Mouse (Mus musculus): ENCODE measurements around the gene Lin37.

Gene Lin37

DNA sequence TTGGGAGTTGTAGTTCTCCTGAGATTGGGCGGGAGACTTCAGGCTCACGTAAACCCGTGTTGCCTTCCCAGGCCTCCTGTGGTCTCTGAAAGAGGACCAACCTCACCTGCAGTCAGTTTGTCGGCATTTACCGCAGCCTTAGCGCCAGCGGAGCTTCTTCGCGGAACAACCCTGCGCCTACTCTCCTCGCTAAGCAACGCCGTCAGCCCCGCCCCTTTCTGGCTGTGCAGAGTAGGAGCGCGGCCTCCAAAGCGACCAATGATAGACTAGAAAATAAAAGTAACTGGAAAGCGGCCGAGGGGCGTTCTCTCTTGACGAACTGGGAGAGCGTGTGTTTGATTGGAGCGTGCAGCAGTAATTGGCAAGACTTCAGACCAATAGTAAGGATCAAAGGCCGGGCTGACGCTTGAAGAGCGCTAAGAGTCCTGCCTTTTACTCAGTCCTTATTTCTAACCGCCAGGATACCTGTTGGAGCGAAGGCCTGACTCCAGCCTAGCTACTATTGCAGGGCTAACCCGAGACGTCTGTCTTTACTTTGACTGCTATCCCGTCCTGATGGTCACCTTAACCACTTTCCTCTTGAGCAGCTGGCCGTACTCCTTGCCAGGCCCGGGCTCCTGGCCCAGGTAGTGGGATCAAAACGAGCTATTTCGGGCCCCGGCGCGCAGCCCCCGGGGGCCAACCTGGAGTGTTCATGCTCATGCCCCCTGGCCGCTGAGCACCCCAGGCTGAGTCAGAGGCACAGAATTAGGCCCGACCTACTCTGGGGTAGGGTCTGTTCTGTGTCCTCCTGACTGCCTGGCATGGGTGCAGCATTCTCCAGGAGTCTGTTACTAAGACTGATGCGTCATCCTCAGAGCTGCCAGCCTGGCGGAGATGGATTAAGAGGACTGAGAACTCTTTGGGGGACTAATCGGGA is 7.3 kb downstream of the Lin37 start, which contains the start of the genes Hspb6 and Proser3:
Gene Hspb6, plus strand, starts transcription at position 77 of the 919 bp plus-strand sequence.
Gene Proser3, minus strand, starts transcription at position 198 of the 919 bp plus-strand sequence.
- DNase-seq (ENCODE audit: inconsistent ontology term), result peak; percentile 97

- no peak for DNase-seq (ENCODE audit: inconsistent ontology term)
Measured at GRCm38 (mm10) chr7:30551445-30552101, 8.1 kb downstream of the Lin37 start.

GRCm38 (mm10) chr7:30550603-30551002 is 9.0 kb downstream of the Lin37 start:
- no peak for DNase-seq (ENCODE audit: inconsistent ontology term)

GRCm38 (mm10) chr7:30549880-30550279 is 9.8 kb downstream of the Lin37 start:
- no peak for DNase-seq (ENCODE audit: inconsistent ontology term)

DNA sequence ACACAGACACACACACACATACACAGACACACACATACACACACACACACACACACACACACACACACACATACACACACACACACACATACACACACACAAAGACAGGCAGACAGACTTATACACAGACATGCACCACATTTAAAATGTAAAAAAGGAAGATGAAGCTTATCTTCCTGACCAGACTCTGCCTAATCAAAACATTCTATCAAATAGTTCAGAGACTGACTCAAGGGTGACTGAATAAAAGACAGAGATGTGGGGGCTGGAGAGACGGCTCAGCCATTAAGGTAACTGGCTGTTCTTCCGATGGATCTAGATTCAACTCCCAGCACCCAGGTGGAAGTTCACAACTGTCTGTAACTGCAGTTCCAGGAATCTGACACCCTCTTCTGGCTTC is 15.3 kb downstream of the Lin37 start:
- DNase-seq (ENCODE audit: inconsistent ontology term), result no peak

DNA sequence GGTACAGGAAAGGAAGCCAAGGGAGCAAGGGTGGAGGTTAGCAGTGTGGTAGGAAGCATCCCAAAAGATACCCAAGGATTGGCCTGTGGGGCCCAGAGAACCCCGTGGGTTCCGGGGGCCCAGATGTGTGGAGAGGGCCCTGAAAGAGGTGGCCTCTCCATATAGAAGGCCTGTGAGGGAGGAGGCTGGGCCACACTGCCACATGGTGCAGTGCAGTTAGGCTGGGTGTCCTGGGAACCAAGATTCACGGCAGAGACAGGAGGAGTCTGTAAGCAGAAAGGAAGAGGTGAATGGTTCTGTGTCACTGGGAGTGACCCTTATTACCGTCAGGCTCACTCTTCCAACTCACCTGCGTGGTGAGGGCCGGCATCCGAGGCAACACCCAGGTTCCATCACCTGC is 19.1 kb downstream of the Lin37 start:
- DNase-seq (ENCODE audit: inconsistent ontology term), result no peak

- DNase-seq (ENCODE audit: inconsistent ontology term), result peak; percentile 99
Measured at GRCm38 (mm10) chr7:30534633-30535577, 24.7 kb downstream of the Lin37 start, which contains the start of gene Arhgap33. Gene Arhgap33, minus strand, starts transcription at chr7:30535060.

DNA sequence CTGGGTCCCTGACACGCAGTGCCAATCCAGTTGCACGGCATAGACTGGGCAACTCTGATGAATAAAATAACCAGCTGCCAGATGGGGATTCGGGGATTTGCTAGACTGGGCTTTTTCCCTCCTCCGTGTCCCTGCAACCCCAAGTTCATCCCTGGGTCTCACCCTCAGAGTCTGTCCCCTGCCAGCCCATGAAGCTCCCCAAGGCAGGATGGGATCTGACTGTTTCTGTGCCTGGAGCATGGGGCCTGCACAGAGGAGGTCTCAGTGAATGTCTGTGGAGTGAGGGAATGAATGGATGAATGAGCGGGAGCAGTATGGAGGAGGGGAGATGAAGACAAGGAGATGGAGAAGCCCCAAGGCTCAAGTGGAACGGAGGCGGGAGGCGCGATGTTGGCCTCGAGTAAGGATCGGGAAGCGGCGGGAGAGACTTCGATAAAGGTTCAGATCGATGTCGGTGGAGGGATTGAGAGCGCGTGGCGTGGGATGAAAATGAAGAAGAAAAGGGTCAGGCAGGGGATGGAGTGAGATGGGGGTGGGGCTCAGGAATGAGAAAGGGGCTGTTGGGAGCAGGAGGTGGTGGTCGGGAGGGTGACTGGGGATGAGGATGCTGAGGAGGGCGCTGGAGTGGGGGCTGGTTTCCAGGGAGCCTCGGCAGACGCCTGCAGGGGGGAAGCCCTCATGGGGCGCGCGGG is 25.6 kb downstream of the Lin37 start:
- DNase-seq (ENCODE audit: inconsistent ontology term), result no peak

DNA sequence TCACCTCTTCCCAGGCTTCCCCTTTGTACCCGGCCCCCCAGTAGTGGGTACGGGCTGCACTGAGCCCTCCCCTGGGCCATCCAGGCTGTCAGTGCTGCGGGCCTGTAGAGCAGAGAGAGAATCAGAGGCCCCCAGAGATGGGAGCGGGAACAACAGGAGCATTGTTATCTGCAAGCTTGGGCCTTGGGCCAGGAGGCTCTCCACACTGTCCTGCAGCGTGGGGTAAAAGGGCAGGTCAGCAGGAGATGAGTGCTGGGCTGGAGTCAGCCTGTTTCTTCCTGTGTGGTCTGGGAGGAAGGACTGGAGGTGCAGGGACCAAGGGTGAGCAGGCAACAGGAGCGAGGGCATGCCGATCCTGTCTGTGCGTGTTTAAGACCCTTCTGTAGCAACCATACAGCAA is 26.7 kb downstream of the Lin37 start:
- peak; percentile 57 for DNase-seq (ENCODE audit: inconsistent ontology term)

- DNase-seq (ENCODE audit: inconsistent ontology term), result no peak
Measured at GRCm38 (mm10) chr7:30531291-30531815, 28.3 kb downstream of the Lin37 start.

DNA sequence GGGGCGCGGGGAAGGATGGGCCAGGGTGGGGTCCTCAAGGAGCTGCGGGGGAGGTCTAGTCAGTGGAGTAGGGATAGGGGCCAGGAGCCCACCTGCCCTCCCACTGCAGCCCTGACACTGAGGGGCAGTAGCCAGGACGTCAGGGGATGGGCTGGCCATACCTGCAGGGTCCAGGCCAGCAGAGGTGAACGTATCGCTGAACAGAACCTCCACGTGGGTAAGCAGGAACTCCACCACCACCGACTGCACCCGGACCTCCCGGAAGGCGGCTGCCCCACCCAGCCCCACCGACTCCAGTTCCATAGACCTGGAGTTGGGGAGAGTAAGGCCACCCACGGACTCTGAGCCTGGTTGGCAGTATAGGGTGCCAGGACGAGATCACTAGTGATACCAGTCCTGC is 32.7 kb downstream of the Lin37 start:
- DNase-seq (ENCODE audit: inconsistent ontology term), result no peak

GRCm38 (mm10) chr7:30526399-30526798 is 33.2 kb downstream of the Lin37 start:
- no peak for DNase-seq (ENCODE audit: inconsistent ontology term)

GRCm38 (mm10) chr7:30525954-30526353 is 33.7 kb downstream of the Lin37 start:
- DNase-seq (ENCODE audit: inconsistent ontology term), result no peak

DNA sequence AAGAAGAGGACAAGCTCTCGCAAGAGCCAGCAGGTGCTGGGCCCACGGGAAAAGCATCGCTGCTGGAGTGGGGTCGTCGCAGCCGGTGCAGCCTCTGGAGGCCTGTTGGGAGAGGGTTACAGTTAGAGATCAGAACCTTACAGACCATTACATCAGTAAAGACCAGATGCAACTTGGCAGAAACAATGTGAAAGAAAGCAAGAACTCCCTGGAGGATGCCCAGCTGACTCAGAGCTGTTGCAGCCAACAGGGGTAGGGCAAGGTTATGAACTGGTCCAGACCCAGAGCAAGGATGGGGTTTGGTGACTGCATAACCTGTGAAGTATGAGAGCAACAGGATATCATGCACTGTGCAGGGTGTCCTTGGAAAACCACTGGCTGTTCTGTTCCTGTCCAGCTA is 35.2 kb downstream of the Lin37 start:
- no peak for DNase-seq (ENCODE audit: inconsistent ontology term)

- DNase-seq (ENCODE audit: inconsistent ontology term), result no peak
Measured at GRCm38 (mm10) chr7:30522871-30523270, 36.8 kb downstream of the Lin37 start.

GRCm38 (mm10) chr7:30520856-30521255 is 38.8 kb downstream of the Lin37 start:
- no peak for DNase-seq (ENCODE audit: inconsistent ontology term)

DNA sequence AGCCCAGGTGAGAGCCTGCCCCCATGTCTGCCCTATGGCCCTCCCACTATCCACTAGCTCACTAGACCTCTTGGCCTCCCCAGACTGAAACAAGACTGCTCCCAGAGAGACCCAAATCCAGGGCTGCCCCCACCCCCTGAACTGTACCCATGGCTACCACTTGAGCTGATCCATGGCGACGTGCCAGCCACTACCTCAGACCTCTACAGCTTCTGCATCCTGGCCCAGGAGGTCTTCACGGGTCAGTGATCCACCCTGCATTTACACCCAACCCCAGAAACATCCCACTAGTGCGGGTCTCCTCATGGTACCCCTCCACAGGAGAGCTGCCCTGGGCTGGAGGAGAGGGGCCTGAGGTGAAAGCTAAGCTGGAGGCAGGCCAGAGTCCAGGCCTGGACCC is 39.2 kb downstream of the Lin37 start:
- DNase-seq (ENCODE audit: inconsistent ontology term), result no peak

DNA sequence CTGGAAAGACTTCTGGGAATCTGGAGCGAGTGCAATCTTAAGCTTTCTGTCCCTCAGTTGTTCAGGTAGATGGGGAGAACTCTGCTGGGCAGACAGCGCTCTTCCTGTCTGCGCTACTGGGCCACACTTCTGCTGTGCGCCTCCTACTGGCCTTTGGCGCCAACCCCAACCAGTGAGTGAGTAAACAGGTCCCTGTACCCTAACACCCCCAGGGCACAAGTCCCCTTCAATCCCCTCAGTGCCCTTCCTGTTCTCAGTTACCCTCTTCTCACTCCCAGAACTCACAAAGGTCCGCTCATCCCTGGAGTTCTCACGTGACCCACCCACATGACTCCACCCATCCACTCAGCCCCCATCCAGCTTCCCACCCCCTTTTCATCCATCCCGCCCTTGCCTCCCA is 41.3 kb downstream of the Lin37 start:
- DNase-seq (ENCODE audit: inconsistent ontology term), result no peak

DNA sequence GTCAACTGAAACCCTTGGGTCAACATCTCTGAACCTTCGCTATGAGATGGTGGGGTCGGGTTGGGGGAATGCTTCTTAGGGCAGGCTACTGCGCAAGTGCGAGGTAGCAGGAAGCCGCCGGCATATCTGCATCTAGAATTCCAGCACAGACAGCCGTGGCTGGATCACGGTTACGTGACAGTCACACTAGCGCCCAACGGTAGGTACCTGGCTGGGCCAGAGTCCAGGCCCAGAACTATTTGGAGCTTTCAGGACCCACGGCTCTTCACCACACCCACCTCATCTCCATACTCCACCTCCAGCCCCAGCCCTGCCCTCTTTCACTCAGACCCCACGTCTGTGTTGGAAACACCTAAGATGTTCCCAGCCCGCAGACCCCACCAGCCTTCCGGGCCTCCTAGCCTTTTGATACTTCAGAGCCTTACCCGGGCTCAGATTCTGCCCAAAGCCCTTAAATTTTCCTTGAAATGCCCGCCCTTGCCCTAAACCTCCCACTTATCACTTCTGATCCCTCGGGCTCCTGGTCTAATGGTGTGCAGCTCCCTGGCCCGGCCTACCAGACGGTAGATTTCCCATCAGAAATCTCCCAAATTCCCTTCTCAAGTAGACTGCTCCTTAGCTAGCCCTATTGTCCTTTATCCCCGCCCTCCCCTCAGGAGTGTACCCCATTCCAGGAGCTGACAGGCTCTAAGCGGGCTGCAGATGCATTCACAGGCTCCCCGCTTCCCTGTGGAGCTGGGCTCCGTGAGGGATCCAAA is 44.5 kb downstream of the Lin37 start:
- DNase-seq (ENCODE audit: inconsistent ontology term), result no peak

DNA sequence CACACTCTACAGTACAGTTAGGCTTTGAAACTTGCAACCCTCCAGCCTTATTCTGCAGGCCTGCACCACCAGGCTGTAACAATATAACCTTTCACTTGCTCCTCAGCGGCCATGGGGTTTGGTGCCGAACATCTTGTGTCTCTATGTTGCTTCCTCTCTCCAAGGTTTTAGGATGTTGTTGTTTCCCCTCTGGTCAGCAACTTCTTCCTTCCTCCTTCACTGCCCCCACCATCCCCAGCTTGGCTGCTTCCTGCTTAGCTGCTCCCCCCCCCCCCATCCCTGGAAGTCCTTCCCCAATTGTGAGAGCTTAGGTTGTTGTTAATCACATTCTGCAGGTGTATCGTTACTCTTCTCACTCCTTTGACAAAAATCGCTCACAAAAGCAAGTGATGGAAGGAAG is 51.6 kb downstream of the Lin37 start:
- no peak for DNase-seq (ENCODE audit: inconsistent ontology term)

All from Muller cell, postnatal 12 days (primary cell).